Mouse (Mus musculus): ENCODE measurements around the gene Sox9.

DNA sequence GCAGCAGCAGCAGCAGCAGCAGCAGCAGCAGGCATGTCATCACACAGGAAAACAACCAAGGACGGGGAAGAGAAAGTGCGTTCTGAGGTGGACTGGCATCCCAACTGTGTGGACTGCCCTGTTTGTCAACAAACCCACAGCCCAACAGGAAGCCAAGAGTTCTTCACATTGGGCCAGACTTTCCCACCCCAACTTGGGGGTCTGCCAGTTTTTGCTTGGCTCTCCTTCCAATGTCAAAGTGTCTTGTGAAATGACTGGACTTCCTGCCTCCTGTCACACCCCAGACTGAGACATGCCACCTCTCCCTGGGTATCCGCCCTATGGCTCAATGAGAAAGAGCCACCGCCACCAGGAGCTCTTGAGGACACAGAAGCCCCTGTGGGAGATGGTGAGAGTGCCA lies 15.1 kb upstream of the Sox9 start:
- TF ChIP-seq RCOR1 (IDR thresholded peaks at IDR 0.05; ENCODE audit: low read depth, low read length) (no peak), MAX (IDR thresholded peaks at IDR 0.05; ENCODE audit: low read length) (no peak), EP300 (IDR thresholded peaks at IDR 0.05; ENCODE audit: low read depth in 1 of 2, low read length in 2 of 2) (no peak), CHD2 (IDR thresholded peaks at IDR 0.05; ENCODE audit: low read length) (no peak), NRF1 (IDR thresholded peaks at IDR 0.05; ENCODE audit: insufficient read depth, low read depth, low read length, poor library complexity, severe bottlenecking) (no peak)
